Mouse (Mus musculus) embryonic facial prominence, embryonic 11.5 days (tissue): Measurements from ENCODE around the gene Spen. TPM values are rescaled to one million over a fixed set of nuclear protein-coding genes. Genes with fewer than 3 reads are reported as not detected.

Source experiments
- ATAC-seq: fragments of 200-750 bp; cut with Nextera tagmentation; replicated peaks from 2 replicates; pipeline ENCODE4 v1.8.0; 2017; ENCODE audit warnings: low read depth; ENCODE audit not compliant: insufficient number of reproducible peaks, low FRiP score, low TSS enrichment
- DNase-seq: peaks from one replicate; pipeline ENCODE4 v3.0.0-alpha.2; 2015; ENCODE audit warnings: low spot score
- H3K27ac ChIP-seq: fragments of 300-500 bp; sonication (generic); replicated peaks from 2 replicates; pipeline ENCODE4 v1.5.1; 2014; ENCODE audit warnings: mild to moderate bottlenecking, low read depth, low read length, control low read depth
- H3K27me3 ChIP-seq: fragments of 300-500 bp; sonication (generic); 2 replicates; pipeline ENCODE4 v1.6.1; 2014; ENCODE audit warnings: mild to moderate bottlenecking, low read length, moderate library complexity, mixed read lengths; ENCODE audit not compliant: control insufficient read depth, insufficient read depth
- H3K36me3 ChIP-seq: fragments of 300-500 bp; sonication (generic); replicated peaks from 2 replicates; pipeline ENCODE4 v1.6.1; 2014; ENCODE audit warnings: low read depth, mild to moderate bottlenecking, low read length, moderate library complexity, mixed read lengths; ENCODE audit not compliant: control insufficient read depth, insufficient read depth
- H3K4me1 ChIP-seq: fragments of 300-500 bp; sonication (generic); 2 replicates; pipeline ENCODE4 v1.6.1; 2014; ENCODE audit warnings: low read length, mixed read lengths; ENCODE audit not compliant: control insufficient read depth, insufficient read depth
- H3K4me2 ChIP-seq: fragments of 300-500 bp; sonication (generic); 2 replicates; pipeline ENCODE4 v1.6.1; 2014; ENCODE audit warnings: low read depth, mild to moderate bottlenecking, control low read depth, low read length, moderate library complexity
- H3K4me3 ChIP-seq: fragments of 300-500 bp; sonication (generic); 2 replicates; pipeline ENCODE4 v1.5.1; 2014; ENCODE audit warnings: low read depth, low read length, control low read depth
- H3K9ac ChIP-seq: fragments of 300-500 bp; sonication (generic); replicated peaks from 2 replicates; pipeline ENCODE4 v1.6.1; 2014; ENCODE audit warnings: mild to moderate bottlenecking, control low read depth, low read length
- H3K9me3 ChIP-seq: fragments of 300-500 bp; sonication (generic); replicated peaks from 2 replicates; pipeline ENCODE4 v1.6.1; 2016; ENCODE audit warnings: mild to moderate bottlenecking, low read length, inconsistent platforms, mixed read lengths; ENCODE audit not compliant: control insufficient read depth
- WGBS: fragments of 180-500 bp; shearing (Covaris S2); extraction: QIAGEN DNeasy Blood & Tissue Kit; methylation state at CpG from one replicate; pipeline ENCODE4 v1.1.7; 2014; 5-methylcytosine and 5-hydroxymethylcytosine counted together
- polyA plus RNA-seq: library from polyadenylated mRNA; unstranded; fragments of >200 nt; fragmentation: Nextera tagmentation; extraction: Ambion mirVana; gene quantifications from 2 replicates; pipeline ENCODE4 v1.2.1, GENCODE M21; 2014

The Spen gene
- polyA plus RNA-seq, 1 experiment from 2014 or later, result 11.0 TPM

DNA sequence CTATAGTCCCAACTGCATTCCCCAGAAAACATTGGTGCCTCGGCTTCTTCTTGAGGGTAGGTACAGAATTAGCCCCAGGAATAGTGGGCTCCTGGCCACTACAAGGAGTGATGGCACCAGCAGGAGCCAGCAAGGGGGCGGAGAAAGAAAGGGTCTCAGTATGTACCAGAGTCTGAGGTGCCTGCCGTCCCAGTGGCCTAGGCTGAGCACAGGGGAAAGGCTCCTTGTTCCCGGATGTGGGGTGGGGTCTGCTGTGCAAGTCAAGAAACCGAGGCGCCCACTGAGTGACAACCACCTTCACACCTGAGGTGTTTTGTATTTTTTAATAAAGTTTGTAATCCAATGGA lies 70.8 kb downstream of the Spen start:
- H3K27ac ChIP-seq, result no peak overlapping the region
- H3K36me3 ChIP-seq, result peaks cover 28% of the 10 kb centered on the region
- 80% methylated on average over 6 of the region's 6 CpGs for WGBS
- no peak overlapping the region for H3K9ac ChIP-seq
- H3K9me3 ChIP-seq, result no peaks in the 10 kb centered on the region
- no peak overlapping the region for H3K4me3 ChIP-seq
- no peaks in the 10 kb centered on the region for H3K27me3 ChIP-seq
- no peak for ATAC-seq
- H3K4me1 ChIP-seq, result no peaks in the 10 kb centered on the region
- no peak for DNase-seq
- no peak overlapping the region for H3K4me2 ChIP-seq

DNA sequence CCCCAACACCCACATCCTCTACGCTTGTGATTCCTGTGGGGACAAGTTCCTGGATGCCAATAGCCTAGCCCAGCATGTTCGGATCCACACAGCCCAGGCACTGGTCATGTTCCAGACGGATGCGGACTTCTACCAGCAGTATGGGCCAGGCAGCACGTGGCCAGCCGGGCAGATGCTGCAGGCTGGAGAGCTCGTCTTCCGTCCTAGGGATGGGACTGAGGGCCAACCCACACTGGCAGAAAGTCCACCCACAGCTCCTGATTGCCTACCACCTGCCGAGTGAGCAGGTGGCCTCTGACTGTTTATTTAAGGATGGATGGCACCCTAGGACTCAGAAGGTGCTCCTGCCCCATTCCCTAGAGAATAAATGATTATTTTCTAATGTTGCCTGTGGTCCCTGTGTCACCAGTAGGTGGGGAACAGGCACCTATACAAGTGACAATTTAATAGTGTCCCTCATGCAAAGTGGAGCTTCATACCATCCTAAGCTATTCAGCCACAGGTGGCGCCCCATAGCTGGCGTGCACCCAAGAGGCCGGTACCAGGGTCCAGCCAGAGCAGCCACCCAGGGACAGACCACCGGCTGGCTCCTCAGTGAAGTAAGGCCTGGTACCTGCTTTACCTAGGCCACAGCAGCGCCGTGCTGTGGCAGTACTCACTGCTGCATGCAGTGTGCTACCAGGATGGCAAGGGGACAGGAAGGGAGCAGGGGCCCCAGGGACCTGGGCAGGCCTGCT lies 71.4 kb downstream of the Spen start:
- Histone ChIP-seq H3K4me3 (no peak overlapping the region), H3K9me3 (no peaks in the 10 kb centered on the region), H3K4me1 (no peaks in the 10 kb centered on the region), H3K27ac (no peak overlapping the region), H3K4me2 (no peak overlapping the region), H3K36me3 (peaks cover 22% of the 10 kb centered on the region), H3K27me3 (no peaks in the 10 kb centered on the region), H3K9ac (no peak overlapping the region)
- DNase-seq (no peak), ATAC-seq (no peak)
- 91% methylated on average over 15 of the region's 15 CpGs for WGBS

DNA sequence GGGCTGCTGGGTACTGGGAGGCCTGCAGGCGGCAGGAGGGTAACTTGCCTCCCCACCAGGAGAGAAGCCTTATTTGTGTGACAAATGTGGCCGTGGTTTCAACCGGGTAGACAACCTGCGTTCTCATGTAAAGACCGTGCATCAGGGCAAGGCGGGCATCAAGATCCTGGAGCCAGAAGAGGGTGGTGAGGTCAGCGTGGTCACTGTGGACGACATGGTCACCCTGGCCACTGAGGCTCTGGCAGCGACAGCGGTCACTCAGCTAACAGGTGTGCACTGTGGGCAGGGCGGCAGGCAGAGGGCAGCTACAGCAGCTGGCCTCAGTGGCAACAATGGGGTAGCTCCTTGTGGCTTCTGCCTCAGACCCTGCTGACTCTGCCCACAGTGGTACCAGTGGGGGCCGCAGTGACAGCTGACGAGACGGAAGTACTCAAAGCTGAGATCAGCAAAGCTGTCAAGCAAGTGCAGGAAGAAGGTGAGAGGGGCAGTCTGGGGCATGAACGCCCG lies 72.1 kb downstream of the Spen start:
- H3K9me3 ChIP-seq, result no peaks in the 10 kb centered on the region
- H3K4me2 ChIP-seq, result no peak overlapping the region
- no peak overlapping the region for H3K27ac ChIP-seq
- no peak for DNase-seq
- WGBS, result 91% methylated on average over 16 of the region's 16 CpGs
- no peaks in the 10 kb centered on the region for H3K27me3 ChIP-seq
- H3K9ac ChIP-seq, result no peak overlapping the region
- H3K36me3 ChIP-seq, result peaks cover 15% of the 10 kb centered on the region
- no peaks in the 10 kb centered on the region for H3K4me1 ChIP-seq
- no peak; the same call in 1 of the 2 replicates for ATAC-seq
- H3K4me3 ChIP-seq, result no peak overlapping the region

DNA sequence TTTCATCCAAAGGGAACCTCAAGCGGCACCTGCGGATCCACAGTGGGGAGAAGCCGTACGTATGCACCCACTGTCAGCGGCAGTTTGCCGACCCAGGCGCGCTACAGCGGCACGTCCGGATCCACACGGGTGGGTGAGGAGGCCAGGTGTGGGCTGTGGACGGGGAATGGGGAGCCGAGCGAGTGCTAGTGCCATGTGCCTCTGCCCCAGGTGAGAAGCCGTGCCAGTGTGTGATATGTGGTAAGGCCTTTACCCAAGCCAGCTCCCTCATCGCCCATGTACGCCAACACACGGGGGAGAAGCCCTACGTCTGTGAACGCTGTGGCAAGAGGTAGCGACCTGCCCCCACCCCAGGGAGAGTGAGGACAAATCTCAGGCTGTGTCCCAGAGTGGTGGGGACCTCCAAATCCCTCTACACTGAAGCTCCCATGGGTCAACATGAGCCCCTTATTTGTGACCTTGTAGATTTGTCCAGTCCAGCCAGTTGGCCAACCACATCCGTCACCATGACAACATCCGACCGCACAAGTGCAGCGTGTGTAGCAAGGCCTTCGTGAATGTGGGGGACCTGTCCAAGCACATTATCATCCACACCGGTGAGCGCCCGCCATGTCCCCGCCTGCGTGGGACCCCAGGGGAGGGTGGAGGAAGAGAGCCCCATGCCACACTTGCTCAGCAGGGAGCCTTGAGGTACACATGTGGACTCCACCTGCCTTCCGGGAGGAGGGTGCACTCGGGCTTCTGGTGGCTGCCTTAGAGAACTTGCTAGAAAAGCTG lies 72.7 kb downstream of the Spen start:
- H3K4me2 ChIP-seq, result no peak overlapping the region
- H3K27ac ChIP-seq, result no peak overlapping the region
- H3K4me3 ChIP-seq, result no peak overlapping the region
- 92% methylated on average over 34 of the region's 34 CpGs for WGBS
- no peak for DNase-seq
- H3K9me3 ChIP-seq, result no peaks in the 10 kb centered on the region
- H3K27me3 ChIP-seq, result no peaks in the 10 kb centered on the region
- H3K4me1 ChIP-seq, result no peaks in the 10 kb centered on the region
- no peak for ATAC-seq
- no peak overlapping the region for H3K9ac ChIP-seq
- H3K36me3 ChIP-seq, result peaks cover 13% of the 10 kb centered on the region

DNA sequence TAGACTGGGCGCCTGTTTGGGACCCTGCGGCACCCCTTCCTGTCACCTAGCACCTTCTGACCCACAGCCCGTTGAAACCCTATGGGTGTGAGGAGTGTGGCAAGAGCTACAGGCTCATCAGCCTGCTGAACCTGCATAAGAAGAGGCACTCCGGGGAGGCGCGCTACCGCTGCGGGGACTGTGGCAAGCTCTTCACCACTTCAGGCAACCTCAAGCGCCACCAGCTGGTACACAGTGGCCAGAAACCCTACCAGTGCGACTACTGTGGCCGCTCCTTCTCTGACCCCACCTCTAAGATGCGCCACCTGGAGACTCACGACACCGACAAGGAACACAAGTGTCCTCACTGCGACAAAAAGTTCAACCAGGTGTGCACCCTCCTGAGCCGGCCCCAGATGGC lies 73.7 kb downstream of the Spen start:
- no peak overlapping the region for H3K4me3 ChIP-seq
- H3K9me3 ChIP-seq, result no peaks in the 10 kb centered on the region
- ATAC-seq (no peak), DNase-seq (no peak)
- H3K4me2 ChIP-seq, result no peak overlapping the region
- 71% methylated on average over 16 of the region's 16 CpGs for WGBS
- H3K36me3 ChIP-seq, result peaks cover 13% of the 10 kb centered on the region
- no peaks in the 10 kb centered on the region for H3K4me1 ChIP-seq
- H3K27ac ChIP-seq, result no peak overlapping the region
- H3K9ac ChIP-seq, result no peak overlapping the region
- no peaks in the 10 kb centered on the region for H3K27me3 ChIP-seq

DNA sequence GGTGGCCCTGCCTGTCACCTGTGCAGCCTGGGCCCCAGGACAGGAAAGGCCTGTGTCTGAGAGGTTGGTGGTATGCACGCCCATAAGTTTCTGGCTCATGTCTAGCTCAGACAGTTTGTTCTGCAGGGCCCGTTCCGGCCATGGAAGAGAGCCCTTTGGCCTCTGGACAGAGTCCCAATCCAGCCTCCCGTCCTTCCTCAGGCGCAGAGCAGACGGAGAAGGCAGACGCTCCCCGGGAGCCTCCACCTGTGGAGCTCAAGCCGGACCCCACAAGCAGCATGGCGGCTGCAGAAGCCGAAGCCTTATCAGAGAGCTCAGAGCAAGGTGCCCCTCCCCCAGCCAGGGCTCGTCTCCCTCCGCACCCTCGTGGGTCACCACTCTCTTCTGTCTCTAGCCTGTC lies 74.9 kb downstream of the Spen start:
- Histone ChIP-seq H3K9ac (no peak overlapping the region), H3K27ac (no peak overlapping the region), H3K4me3 (no peak overlapping the region), H3K4me2 (no peak overlapping the region), H3K4me1 (peaks cover under 1% of the 10 kb centered on the region), H3K36me3 (peaks cover 13% of the 10 kb centered on the region), H3K9me3 (no peaks in the 10 kb centered on the region), H3K27me3 (no peaks in the 10 kb centered on the region)
- 79% methylated on average over 14 of the region's 14 CpGs for WGBS
- no peak for ATAC-seq
- DNase-seq, result no peak

DNA sequence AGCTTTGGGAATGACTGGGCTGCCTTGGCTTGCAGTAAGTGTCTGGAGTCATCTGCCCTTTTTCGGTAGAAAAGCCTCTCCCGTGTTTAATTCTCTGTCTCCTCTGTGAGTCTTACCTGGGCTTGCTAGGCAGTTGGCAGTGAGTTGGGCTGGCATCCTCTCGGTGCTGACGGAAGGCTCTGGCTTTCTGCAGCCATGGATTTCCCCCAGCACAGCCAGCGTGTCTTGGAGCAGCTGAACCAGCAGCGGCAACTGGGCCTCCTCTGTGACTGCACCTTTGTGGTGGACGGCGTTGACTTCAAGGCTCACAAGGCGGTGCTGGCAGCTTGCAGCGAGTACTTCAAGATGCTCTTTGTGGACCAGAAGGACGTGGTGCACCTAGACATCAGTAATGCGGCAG lies 76.8 kb downstream of the Spen start:
- Histone ChIP-seq H3K36me3 (peaks cover 8% of the 10 kb centered on the region), H3K4me2 (no peak overlapping the region), H3K27ac (no peak overlapping the region), H3K4me1 (peaks cover 3% of the 10 kb centered on the region), H3K4me3 (no peak overlapping the region), H3K27me3 (no peaks in the 10 kb centered on the region), H3K9me3 (no peaks in the 10 kb centered on the region), H3K9ac (no peak overlapping the region)
- ATAC-seq (no peak), DNase-seq (no peak)
- WGBS, result 92% methylated on average over 12 of the region's 12 CpGs

DNA sequence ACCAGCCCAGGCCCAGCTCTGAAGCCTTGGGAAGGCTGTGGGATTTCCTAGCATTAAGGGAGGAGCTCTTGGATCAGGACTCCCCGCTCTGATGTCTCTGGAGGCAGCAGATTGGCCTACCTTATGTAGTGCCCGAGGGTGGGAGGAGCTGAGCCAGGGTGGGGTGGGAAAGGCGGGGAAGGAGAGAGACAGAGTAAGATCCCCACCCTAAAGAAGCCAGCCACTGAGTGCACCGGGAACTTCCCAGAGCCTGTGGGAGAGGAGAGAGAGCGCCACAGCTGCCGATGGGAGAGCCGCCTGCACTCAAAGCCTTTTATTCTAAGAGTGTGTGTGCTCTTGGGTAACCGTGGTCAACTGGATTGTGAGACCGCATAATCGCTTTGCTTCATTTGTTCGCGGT lies 77.3 kb downstream of the Spen start:
- H3K4me3 ChIP-seq, result no peak overlapping the region
- H3K4me2 ChIP-seq, result no peak overlapping the region
- H3K9ac ChIP-seq, result no peak overlapping the region
- H3K27ac ChIP-seq, result no peak overlapping the region
- H3K27me3 ChIP-seq, result no peaks in the 10 kb centered on the region
- ATAC-seq, result 0 out of 2 replicates have a peak, but pooled peaks have one; percentile 15
- H3K9me3 ChIP-seq, result no peaks in the 10 kb centered on the region
- H3K4me1 ChIP-seq, result peaks cover 3% of the 10 kb centered on the region
- DNase-seq, result no peak
- 82% methylated on average over 12 of the region's 12 CpGs for WGBS
- peaks cover 8% of the 10 kb centered on the region for H3K36me3 ChIP-seq
